Mouse (Mus musculus) lung, embryonic 16.5 days (tissue): ENCODE measurements around the gene Ccdc151. TPM values are rescaled to one million over a fixed set of nuclear protein-coding genes. Genes with fewer than 3 reads are reported as not detected.
A peak's percentile ranks its signal among the peaks of the same experiment; 100 is the strongest.

ENCODE experiments used
- ATAC-seq: fragments of 200-750 bp; cut with Nextera tagmentation; 2 replicates; pipeline ENCODE4 v1.8.0; 2017; ENCODE audit warnings: low read depth, mild to moderate bottlenecking, moderate library complexity
- H3K27ac ChIP-seq: fragments of 300-500 bp; sonication (generic); 2 replicates; pipeline ENCODE4 v1.5.1; 2014; ENCODE audit warnings: mild to moderate bottlenecking, control low read depth, low read length
- H3K27me3 ChIP-seq: fragments of 300-500 bp; sonication (generic); 2 replicates; pipeline ENCODE4 v1.6.1; 2014; ENCODE audit warnings: low read depth, low read length, mixed read lengths; ENCODE audit not compliant: control insufficient read depth, insufficient read depth
- H3K36me3 ChIP-seq: fragments of 300-500 bp; sonication (generic); 2 replicates; pipeline ENCODE4 v1.6.1; 2014; ENCODE audit warnings: low read length; ENCODE audit not compliant: control insufficient read depth, insufficient read depth
- H3K4me1 ChIP-seq: fragments of 300-500 bp; sonication (generic); replicated peaks from 2 replicates; pipeline ENCODE4 v1.6.1; 2014; ENCODE audit warnings: low read length, mixed read lengths; ENCODE audit not compliant: control insufficient read depth, insufficient read depth
- H3K4me2 ChIP-seq: fragments of 300-500 bp; sonication (generic); 2 replicates; pipeline ENCODE4 v1.6.1; 2014; ENCODE audit warnings: low read depth, low read length, control low read depth
- H3K4me3 ChIP-seq: fragments of 300-500 bp; sonication (generic); 2 replicates; pipeline ENCODE4 v1.5.1; 2014; ENCODE audit warnings: mild to moderate bottlenecking, low read length, control low read depth
- H3K9ac ChIP-seq: fragments of 300-500 bp; sonication (generic); 2 replicates; pipeline ENCODE4 v1.6.1; 2014; ENCODE audit warnings: low read length, control low read depth
- H3K9me3 ChIP-seq: fragments of 300-500 bp; sonication (generic); 2 replicates; pipeline ENCODE4 v1.6.1; 2016; ENCODE audit warnings: low read length; ENCODE audit not compliant: control insufficient read depth
- WGBS: fragments of 180-500 bp; shearing (Covaris S2); extraction: QIAGEN DNeasy Blood & Tissue Kit; methylation state at CpG from one replicate; pipeline ENCODE4 v1.1.7; 2014; 5-methylcytosine and 5-hydroxymethylcytosine counted together
- polyA plus RNA-seq: library from polyadenylated mRNA; unstranded; fragments of >200 nt; fragmentation: Nextera tagmentation; extraction: Ambion mirVana; gene quantifications from 2 replicates; pipeline ENCODE4 v1.2.1, GENCODE M21; 2015

Ccdc151 gene
- polyA plus RNA-seq, 1 experiment from 2014 or later: 6.6 TPM

DNA sequence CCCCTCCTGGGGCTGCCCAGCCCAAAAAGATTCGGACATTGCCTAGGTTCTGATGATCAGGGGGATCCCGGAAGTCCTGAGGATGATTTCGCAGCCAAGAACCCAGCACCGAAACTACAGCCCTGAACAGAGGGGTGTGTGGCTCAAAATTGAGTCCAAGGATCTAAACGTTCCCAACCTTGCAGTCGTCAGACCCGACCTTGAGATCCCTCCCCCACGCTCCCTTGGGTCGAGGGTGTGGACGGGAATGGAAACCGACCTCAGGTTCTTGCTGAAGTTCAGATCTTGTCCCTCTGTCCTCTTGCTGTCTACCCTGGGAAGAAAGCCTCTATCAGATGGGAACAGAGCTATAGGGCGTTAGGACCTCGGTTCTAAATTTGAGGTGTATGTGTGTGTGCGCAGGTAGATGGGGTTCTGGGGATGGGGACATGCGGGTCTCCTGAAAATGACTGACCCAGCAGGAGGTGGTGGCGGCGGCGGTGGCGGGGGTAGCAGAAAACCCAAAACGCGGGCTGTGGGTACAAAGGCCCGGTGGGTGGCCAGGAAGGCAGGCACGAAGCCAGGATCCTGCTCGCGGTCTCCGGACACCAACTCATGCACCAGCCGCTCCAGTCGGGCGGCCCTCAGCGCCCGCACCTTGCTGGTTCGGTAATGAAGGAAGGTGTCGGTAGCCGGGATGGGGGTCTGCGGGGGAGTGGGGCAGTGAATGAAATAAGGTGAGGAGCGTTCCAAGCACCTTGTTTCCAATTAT, 14.7 kb downstream of the Ccdc151 start:
- Histone ChIP-seq H3K4me3 (peak overlapping the region; percentile 56), H3K9me3 (no peaks in the 10 kb centered on the region), H3K27me3 (peaks cover 51% of the 10 kb centered on the region), H3K36me3 (no peaks in the 10 kb centered on the region), H3K4me2 (peak overlapping the region; percentile 77), H3K4me1 (peaks cover 7% of the 10 kb centered on the region), H3K9ac (no peak overlapping the region), H3K27ac (no peak overlapping the region)
- ATAC-seq: no peak
- 9% methylated on average over 36 of the region's 36 CpGs for WGBS

DNA sequence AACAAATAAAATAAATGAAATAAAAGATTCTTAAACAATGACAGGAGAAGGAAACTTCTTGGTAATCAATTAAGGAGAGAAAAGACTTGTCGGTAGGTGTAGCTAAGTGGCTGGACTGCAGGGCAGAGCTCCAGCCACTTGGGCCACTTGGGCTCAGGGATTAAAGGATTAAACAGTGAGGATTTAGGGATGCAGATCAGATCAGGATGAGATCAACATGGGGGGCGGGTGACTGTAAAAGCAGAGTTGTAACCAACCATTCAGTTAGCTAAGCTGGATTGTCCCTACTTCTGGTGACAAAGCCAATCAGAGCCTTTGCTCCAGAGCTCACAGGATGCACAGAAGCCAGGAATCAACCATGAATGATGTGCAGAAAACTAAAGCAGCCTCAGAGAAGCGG, 18.5 kb downstream of the Ccdc151 start:
- Histone ChIP-seq H3K4me2 (no peak overlapping the region), H3K9ac (no peak overlapping the region), H3K9me3 (no peaks in the 10 kb centered on the region), H3K27me3 (peaks cover 18% of the 10 kb centered on the region), H3K4me3 (no peak overlapping the region), H3K36me3 (no peaks in the 10 kb centered on the region), H3K4me1 (peaks cover 7% of the 10 kb centered on the region), H3K27ac (no peak overlapping the region)
- WGBS: 31% methylated on average over 3 of the region's 3 CpGs
- ATAC-seq: no peak

DNA sequence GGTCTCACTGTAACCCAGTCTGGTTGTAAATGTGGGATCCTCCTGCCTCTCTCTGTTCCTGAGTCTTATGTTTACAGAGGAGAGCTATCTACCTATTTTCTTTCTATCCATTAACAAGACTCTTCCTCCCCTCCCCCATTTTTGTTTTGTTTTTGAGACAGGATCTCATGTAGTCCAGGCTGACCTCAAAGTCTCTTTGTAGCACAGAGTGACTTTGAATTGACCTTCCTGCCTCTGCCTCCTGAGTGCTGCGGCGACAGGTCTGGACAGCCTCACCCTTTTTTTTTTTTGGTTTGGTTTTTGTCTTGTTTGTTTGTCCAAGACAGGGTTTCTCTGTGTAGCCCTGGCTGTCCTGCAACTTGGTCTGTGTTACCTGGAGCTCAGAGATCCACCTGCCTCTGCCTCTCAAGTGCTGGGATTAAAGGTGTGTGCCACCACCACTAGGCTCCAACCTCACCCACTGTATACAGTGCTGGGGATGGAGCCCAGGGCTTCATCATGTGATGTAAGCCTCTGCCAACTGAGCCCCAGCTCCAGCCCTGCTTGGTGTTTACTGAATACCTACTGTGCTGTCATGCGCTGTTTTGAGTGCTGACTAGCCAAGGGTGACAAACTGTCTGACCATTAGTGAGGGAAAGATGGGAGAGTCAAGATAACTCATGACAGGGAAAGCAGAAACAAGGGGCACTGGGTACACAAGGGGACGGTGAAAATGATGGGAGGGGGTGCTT, 23.9 kb downstream of the Ccdc151 start:
- no peak overlapping the region for H3K4me2 ChIP-seq
- H3K27ac ChIP-seq: no peak overlapping the region
- no peaks in the 10 kb centered on the region for H3K9me3 ChIP-seq
- ATAC-seq: no peak
- no peak overlapping the region for H3K9ac ChIP-seq
- H3K4me1 ChIP-seq: no peaks in the 10 kb centered on the region
- H3K4me3 ChIP-seq: no peak overlapping the region
- H3K36me3 ChIP-seq: no peaks in the 10 kb centered on the region
- no peaks in the 10 kb centered on the region for H3K27me3 ChIP-seq
- 80% methylated on average over 4 of the region's 4 CpGs for WGBS

DNA sequence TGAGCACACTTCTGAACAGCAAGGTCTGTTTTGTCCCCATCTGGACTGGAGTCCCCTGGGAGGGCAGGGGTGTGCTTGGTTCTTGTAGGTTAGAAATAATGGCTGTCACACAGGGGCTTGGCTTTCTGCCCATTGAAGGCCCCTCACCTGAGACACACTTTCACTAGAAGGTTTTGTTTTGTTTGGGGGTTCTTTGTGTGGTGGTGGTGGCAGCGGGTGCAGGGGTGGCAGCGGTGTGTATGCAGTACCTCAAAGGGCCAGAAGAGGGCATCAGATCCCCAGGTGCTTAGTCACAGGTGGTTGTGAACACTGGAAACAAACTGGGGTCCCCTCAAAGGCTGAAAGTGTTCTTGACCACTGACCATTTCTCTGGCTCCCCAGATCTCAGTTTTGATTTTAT, 24.5 kb downstream of the Ccdc151 start:
- no peak overlapping the region for H3K4me3 ChIP-seq
- 12% methylated on average over 2 of the region's 2 CpGs for WGBS

DNA sequence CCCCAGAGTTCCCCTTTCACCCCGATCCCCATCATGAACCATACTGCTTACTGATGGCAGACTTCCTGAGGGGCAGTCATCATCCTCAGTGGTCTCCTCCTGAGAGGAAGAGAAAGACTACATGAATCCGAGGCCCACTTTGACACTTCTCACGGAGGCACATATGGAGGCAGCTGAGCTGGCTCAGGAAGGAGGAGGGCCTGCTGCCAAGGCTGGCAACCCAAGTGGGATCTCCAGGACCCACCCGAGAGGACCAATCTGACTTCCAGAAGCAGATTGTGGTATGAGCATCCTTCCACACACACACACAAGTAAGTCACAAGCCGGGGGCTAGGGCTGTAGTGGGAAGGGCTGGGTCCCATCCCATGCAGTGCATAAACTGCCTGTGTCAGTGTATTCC, 25.1 kb downstream of the Ccdc151 start:
- H3K4me3 ChIP-seq: no peak overlapping the region
- WGBS: 80% methylated on average over 5 of the region's 5 CpGs
- no peak for ATAC-seq
- no peaks in the 10 kb centered on the region for H3K36me3 ChIP-seq
- H3K9ac ChIP-seq: no peak overlapping the region
- H3K4me1 ChIP-seq: no peaks in the 10 kb centered on the region
- H3K9me3 ChIP-seq: no peaks in the 10 kb centered on the region
- H3K27ac ChIP-seq: no peak overlapping the region
- H3K4me2 ChIP-seq: no peak overlapping the region
- no peaks in the 10 kb centered on the region for H3K27me3 ChIP-seq

More for the DNA sequence above, 24.5 kb downstream of the Ccdc151 start:
- no peak overlapping the region for H3K4me2 ChIP-seq
- no peak overlapping the region for H3K27ac ChIP-seq
- H3K36me3 ChIP-seq: no peaks in the 10 kb centered on the region
- ATAC-seq: no peak
- no peaks in the 10 kb centered on the region for H3K9me3 ChIP-seq
- H3K4me1 ChIP-seq: no peaks in the 10 kb centered on the region
- H3K27me3 ChIP-seq: no peaks in the 10 kb centered on the region
- H3K9ac ChIP-seq: no peak overlapping the region

DNA sequence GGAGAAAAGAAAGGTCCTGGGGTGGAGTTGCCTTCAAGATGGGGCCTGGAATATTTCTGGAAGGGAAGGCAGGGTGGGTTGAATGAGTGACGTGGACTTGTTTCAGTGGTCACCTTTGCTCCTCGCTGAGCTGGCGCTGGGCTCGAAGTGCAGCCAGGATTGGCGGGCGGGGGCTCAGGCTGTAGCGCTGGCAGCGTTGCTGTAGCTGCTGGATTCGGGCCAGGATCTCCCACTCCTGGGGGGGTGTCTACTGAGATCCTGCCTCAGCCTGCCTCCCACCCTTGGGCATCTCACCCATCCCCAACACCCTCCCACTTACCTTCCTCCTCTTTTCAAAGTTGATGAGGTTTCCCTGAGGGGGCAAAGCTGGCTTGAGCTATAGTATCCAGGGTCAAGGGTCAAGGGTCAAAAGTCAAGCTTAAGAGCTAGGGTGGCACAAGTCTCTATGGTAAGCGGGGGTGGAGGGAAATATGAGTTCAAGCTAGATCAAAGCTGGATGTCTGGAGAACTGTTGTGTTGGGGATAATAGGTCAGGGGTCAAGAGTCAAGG, 25.7 kb downstream of the Ccdc151 start:
- Histone ChIP-seq H3K27ac (no peak overlapping the region), H3K36me3 (no peaks in the 10 kb centered on the region), H3K9ac (no peak overlapping the region), H3K27me3 (no peaks in the 10 kb centered on the region), H3K4me1 (no peaks in the 10 kb centered on the region), H3K9me3 (no peaks in the 10 kb centered on the region), H3K4me2 (no peak overlapping the region), H3K4me3 (no peak overlapping the region)
- no peak for ATAC-seq
- 74% methylated on average over 10 of the region's 10 CpGs for WGBS

DNA sequence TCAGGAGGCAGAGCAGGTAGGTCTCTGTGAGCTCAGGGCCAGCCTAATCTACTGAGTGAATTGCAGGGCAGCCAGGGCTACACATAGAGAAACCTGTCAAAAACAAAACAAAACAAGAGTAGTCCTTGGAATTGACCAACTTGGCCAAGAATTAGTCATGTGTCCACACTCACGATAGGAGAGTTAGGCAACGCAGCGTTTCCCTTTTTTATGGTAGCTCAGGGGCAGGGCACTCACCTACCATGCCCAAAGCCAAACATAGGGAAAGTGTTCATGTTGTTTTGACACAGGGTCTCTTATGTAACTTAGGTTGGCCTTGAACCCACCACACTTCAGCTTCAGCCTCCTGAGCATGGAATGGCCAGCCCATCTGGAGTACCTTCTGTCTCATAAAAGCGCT, 33.1 kb downstream of the Ccdc151 start:
- H3K4me1 ChIP-seq: no peaks in the 10 kb centered on the region
- H3K27me3 ChIP-seq: no peaks in the 10 kb centered on the region
- H3K4me2 ChIP-seq: no peak overlapping the region
- no peak for ATAC-seq
- 84% methylated on average over 4 of the region's 4 CpGs for WGBS
- H3K9me3 ChIP-seq: no peaks in the 10 kb centered on the region
- no peaks in the 10 kb centered on the region for H3K36me3 ChIP-seq
- H3K9ac ChIP-seq: no peak overlapping the region
- H3K27ac ChIP-seq: no peak overlapping the region
- H3K4me3 ChIP-seq: no peak overlapping the region

DNA sequence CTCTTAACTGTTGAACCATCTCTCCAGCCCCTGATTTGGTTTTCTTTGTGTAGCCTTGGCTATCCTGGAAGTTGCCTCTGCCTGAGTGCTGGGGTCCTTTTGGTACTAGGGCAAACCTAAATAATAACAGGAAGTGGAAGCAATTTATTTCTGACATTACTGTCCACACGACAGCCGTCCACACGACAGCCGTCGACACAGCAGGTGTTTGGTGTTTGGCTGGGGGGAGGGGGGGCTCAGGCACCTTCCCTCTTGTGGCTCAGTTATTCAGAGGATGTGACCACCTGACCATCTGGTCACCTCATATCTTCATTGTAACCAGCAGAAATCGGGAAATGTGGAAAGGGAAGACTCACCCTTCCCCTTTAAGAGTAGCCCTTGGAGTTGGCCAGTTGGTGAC, 33.6 kb downstream of the Ccdc151 start:
- ATAC-seq: no peak
- no peaks in the 10 kb centered on the region; the same call in 1 of the 2 replicates for H3K27me3 ChIP-seq
- WGBS: 31% methylated on average over 6 of the region's 6 CpGs

DNA sequence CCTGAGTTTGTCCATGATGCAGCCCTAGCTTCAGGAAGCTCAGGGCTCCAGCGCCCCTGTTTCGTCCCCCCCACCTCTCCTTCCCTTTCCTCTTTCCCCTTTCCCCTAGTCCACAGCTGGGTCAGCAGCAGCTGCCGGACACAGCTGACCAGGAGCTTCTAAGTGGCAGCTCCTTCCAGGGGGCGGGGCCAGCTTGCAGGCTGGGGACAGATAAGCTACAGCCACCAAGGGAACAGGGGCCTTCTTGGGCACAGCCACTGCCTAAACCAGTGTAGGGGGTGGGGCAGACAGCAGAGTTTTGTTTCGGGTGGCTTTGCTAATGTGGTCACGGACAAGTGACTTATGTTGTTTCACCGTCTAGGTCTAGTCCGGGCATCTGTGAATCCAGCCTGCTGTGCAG, 39.0 kb downstream of the Ccdc151 start, which contains the start of gene Epor:
Gene Epor (minus strand): TSS at position 90 of the 400 bp plus-strand sequence.
- ATAC-seq: peak; percentile 63
- no peak within 1 kb of the TSS for H3K27ac ChIP-seq

More for the DNA sequence above, 33.6 kb downstream of the Ccdc151 start:
- no peak overlapping the region for H3K4me3 ChIP-seq
- H3K9ac ChIP-seq: no peak overlapping the region
- H3K36me3 ChIP-seq: no peaks in the 10 kb centered on the region
- no peaks in the 10 kb centered on the region for H3K4me1 ChIP-seq
- no peak overlapping the region for H3K4me2 ChIP-seq
- no peaks in the 10 kb centered on the region for H3K9me3 ChIP-seq
- no peak overlapping the region for H3K27ac ChIP-seq

More for the DNA sequence above, 39.0 kb downstream of the Ccdc151 start, which contains the start of gene Epor:
- H3K4me2 ChIP-seq: peak within 1 kb of the TSS; percentile 93
- 13% methylated on average over 8 of the region's 8 CpGs for WGBS
- peak within 1 kb of the TSS; percentile 67 for H3K9ac ChIP-seq
- no peaks in the 10 kb centered on the region for H3K9me3 ChIP-seq
- H3K27me3 ChIP-seq: peaks cover 14% of the 10 kb centered on the region
- H3K36me3 ChIP-seq: no peaks in the 10 kb centered on the region
- H3K4me3 ChIP-seq: peak within 1 kb of the TSS; percentile 55
- H3K4me1 ChIP-seq: peaks cover 31% of the 10 kb centered on the region
